22 mouse cellular contexts compared by ENCODE assay signal in the genomic region with DNA sequence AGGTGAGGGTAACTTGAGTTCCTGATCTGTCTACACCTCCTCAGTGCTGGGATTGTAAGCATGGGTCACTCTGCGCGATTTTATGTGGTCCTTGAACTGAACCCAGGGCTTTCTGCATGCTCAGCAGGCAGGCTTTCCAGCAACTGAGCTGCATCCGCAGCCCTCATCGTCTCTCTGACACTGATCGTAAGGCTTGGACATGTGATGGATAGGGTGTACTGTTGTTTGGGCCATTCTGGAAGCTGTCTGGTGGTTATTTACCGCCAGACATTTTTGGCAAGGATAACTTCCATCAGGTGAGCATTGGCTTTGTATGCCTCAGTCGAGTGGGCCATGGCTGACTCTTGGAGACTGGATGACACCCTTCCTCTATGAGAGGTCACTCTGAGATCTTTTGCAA.
"Had no signal": no experiment of that assay in that cellular context is flagged by ENCODE, and none has a peak within 500 bp of the region (broad histone marks: within the 10 kb centered on the region; RNA-seq: fewer than 3 reads in every experiment).

No protein-coding gene starts in this region.

- H3K27ac ChIP-seq: limb, embryonic 12.5 days; limb, embryonic 15.5 days; liver, embryonic 12.5 days; liver, embryonic 15.5 days; macrophage; midbrain, embryonic 12.5 days; midbrain, embryonic 15.5 days; neural tube, embryonic 12.5 days; neural tube, embryonic 15.5 days; stomach, postnatal 0 days had no signal

- H3K27me3 ChIP-seq: limb, embryonic 12.5 days; limb, embryonic 15.5 days; liver, embryonic 12.5 days; liver, embryonic 15.5 days; midbrain, embryonic 12.5 days; midbrain, embryonic 15.5 days; neural tube, embryonic 12.5 days; neural tube, embryonic 15.5 days had no signal

- H3K9me3 ChIP-seq: limb, embryonic 12.5 days; limb, embryonic 15.5 days; liver, embryonic 12.5 days; liver, embryonic 15.5 days; midbrain, embryonic 12.5 days; midbrain, embryonic 15.5 days; neural tube, embryonic 12.5 days; neural tube, embryonic 15.5 days had no signal

- H3K4me2 ChIP-seq: limb, embryonic 12.5 days; limb, embryonic 15.5 days; liver, embryonic 12.5 days; liver, embryonic 15.5 days; lung, embryonic 14.5 days; midbrain, embryonic 12.5 days; midbrain, embryonic 15.5 days; neural tube, embryonic 12.5 days; neural tube, embryonic 15.5 days had no signal

- DNase-seq: kidney, adult 9 months; kidney, postnatal 14 days; kidney, postnatal 4 days; left cerebral cortex, postnatal 4 days; lung, embryonic 14.5 days; lung, postnatal 14 days; right cerebral cortex, adult 18-20 months; right cerebral cortex, postnatal 14 days; right cerebral cortex, postnatal 4 days; thymus, adult 2 months; thymus, postnatal 14 days; thymus, postnatal 4 days had no signal

- H3K36me3 ChIP-seq: limb, embryonic 12.5 days; limb, embryonic 15.5 days; liver, embryonic 12.5 days; liver, embryonic 15.5 days; midbrain, embryonic 12.5 days; midbrain, embryonic 15.5 days; neural tube, embryonic 12.5 days; neural tube, embryonic 15.5 days had no signal

- H3K4me3 ChIP-seq: limb, embryonic 12.5 days; limb, embryonic 15.5 days; liver, embryonic 12.5 days; liver, embryonic 15.5 days; midbrain, embryonic 12.5 days; midbrain, embryonic 15.5 days; neural tube, embryonic 12.5 days; neural tube, embryonic 15.5 days had no signal

- H3K9ac ChIP-seq: limb, embryonic 12.5 days; limb, embryonic 15.5 days; liver, embryonic 12.5 days; liver, embryonic 15.5 days; lung, embryonic 14.5 days; midbrain, embryonic 12.5 days; midbrain, embryonic 15.5 days; neural tube, embryonic 12.5 days; neural tube, embryonic 15.5 days had no signal

- ATAC-seq: liver, embryonic 12.5 days; midbrain, embryonic 15.5 days had no signal
